Mouse (Mus musculus) heart, postnatal 14 days (tissue): ENCODE results near the gene Gps2. TPM values are rescaled to one million over a fixed set of nuclear protein-coding genes. Genes with fewer than 3 reads are reported as not detected.
"Not testable (repeated sequence)": the region's sequence is repeated elsewhere in the genome, so short reads cannot be mapped to it uniquely, and the experiment has no call there.

ENCODE experiments used
- DNase-seq, 2 experiments: peaks; one replicate each; pipeline ENCODE4 v3.0.0; 2021 to 2022
- intact Hi-C: fragments of 180-260 bp; cut with DNase I; formaldehyde crosslinking; loops from one replicate; pipeline ENCODE4 v1.15.1; 2025
- total RNA-seq, 2 experiments: library from RNA; stranded (reverse); gene quantifications; 2 replicates each; pipeline ENCODE4 v1.2.3; 2021

The Gps2 gene
- total RNA-seq, 2 experiments from 2014 or later: 28.8 to 30.6 TPM

- DNase-seq: no peak
- intact Hi-C loops: loop anchor here (1.0 to 10.0 kb wide), 2 partner anchors 10 to 808 kb away; no protein-coding TSS in a partner anchor
Measured at GRCm38 (mm10) chr11:69912716-69913530, 765 bp upstream of the Gps2 start.

- intact Hi-C loops: loop anchor here (10.0 kb wide), 1 partner anchor 810 kb away; no protein-coding TSS in a partner anchor
- DNase-seq: no peak
Measured at GRCm38 (mm10) chr11:69914372-69914764, 680 bp downstream of the Gps2 start.

DNA sequence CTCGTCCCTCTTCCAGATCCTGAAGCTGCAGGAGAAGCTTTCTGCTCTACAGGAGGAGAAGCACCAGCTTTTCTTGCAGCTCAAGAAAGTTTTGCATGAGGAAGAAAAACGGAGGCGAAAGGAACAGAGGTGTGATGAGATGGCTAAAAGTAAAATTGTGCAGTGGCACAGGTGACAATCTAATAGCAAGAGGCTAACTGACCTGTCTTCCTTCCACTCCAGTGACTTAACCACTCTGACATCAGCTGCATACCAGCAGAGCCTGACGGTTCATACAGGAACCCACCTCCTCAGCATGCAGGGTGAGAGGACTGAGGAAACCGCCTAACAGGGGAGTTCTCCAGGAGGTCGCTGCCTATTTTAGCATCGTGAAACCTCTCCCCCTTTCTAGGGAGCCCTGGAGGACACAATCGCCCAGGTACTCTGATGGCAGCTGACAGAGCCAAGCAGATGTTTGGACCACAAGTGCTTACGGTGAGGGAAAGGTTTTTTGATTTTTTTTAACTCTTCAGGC lies 1.3 kb downstream of the Gps2 start:
- no peak for DNase-seq
- intact Hi-C loops: loop anchor here (10.0 kb wide), 1 partner anchor 810 kb away; no protein-coding TSS in a partner anchor

DNA sequence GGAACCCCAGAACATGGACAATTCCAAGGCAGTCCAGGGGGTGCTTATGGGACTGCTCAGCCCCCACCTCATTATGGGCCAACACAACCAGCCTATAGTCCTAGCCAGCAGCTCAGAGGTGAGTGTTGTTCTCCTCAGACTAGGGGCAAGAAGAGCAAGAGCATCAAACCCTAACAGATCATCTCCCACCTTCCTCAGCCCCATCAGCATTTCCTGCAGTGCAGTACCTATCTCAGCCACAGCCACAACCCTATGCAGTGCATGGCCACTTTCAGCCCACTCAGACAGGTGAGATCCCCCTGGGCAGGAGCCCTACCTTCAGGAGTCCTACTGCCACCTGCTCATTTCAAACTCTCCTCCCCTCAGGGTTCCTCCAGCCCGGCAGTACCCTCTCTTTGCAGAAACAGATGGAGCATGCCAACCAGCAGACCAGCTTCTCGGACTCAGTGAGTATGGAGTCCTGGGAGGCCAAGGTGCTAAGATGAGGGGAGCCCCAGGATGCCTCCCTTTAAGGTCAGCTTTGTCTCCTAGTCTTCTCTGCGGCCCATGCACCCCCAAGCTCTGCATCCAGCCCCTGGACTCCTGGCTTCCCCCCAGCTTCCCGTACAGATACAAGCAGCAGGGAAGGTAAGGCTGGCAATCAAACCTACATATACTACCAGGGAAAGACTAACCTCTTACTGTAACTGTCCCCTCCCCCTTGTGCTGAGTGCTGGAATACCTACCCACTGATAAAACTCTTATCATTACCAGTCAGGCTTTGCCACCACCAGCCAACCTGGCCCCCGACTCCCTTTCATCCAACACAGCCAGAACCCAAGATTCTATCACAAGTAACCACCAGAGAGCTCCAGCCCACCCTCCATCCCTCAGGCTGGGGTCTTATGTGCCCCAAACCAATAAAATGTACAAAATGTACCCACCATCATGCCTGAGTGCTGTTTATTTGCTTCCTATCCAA lies 2.3 kb downstream of the Gps2 start:
- intact Hi-C loops: loop anchor here (10.0 kb wide), 1 partner anchor 811 kb away; no protein-coding TSS in a partner anchor
- no peak for DNase-seq

DNA sequence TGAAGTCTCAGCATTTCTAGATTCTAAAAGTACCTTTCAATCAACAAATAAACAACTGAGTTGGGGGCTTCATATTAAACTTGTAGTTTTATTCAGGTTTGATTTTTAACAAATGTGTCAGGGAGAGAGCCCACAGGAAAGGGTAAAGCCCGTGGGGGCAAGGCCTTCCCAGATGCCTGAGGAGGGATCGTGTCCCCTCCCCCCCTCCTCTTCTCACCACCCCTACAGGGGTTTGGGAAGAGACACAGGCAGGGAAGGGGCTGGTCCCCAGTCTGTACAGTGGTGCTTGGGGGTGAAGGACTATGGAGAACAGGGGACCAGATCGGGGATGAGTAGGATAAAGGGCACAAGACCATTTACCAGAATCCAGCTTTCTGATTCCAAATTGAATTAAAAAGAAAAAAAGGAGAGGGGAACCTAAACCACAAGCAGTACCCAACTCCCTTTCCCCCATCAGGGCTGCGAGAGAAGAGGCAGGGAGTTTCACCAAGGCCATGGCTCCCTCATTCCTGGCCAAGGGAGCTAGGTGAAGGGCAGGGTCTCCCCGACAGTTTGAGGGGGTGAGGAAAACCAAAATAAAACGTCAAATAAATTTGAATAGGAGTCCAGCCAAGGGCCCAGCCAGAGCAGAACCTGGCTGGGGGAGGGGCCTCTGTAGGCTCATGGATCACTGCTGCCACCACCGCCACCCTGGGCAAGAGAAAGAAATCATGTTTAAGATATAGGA lies 3.1 kb downstream of the Gps2 start:
- intact Hi-C loops: loop anchor here (10.0 kb wide), 1 partner anchor 812 kb away; no protein-coding TSS in a partner anchor
- DNase-seq: not testable (repeated sequence)

GRCm38 (mm10) chr11:69917379-69917948 lies 3.8 kb downstream of the Gps2 start:
- intact Hi-C loops: loop anchor here (10.0 kb wide), 1 partner anchor 813 kb away; no protein-coding TSS in a partner anchor
- no peak for DNase-seq

GRCm38 (mm10) chr11:69918118-69918517 lies 4.4 kb downstream of the Gps2 start:
- DNase-seq: no peak
- intact Hi-C loops: loop anchor here (10.0 kb wide), 1 partner anchor 813 kb away; no protein-coding TSS in a partner anchor

- intact Hi-C loops: loop anchor here (10.0 kb wide), 1 partner anchor 814 kb away; no protein-coding TSS in a partner anchor
- DNase-seq: no peak
Measured at GRCm38 (mm10) chr11:69919053-69919452, 5.4 kb downstream of the Gps2 start.

GRCm38 (mm10) chr11:69919661-69920265 lies 6.1 kb downstream of the Gps2 start:
- peak; percentile 77 to 85 for DNase-seq
- intact Hi-C loops: loop anchor here (2.0 to 10.0 kb wide), 3 partner anchors 39 to 815 kb away; partner anchors contain the start of gene Kctd11

GRCm38 (mm10) chr11:69920266-69921031 lies 6.8 kb downstream of the Gps2 start:
- DNase-seq: peak; percentile 21 to 31
- intact Hi-C loops: loop anchor here (2.0 to 5.0 kb wide), 2 partner anchors 40 to 57 kb away; partner anchors contain the start of gene Kctd11

DNA sequence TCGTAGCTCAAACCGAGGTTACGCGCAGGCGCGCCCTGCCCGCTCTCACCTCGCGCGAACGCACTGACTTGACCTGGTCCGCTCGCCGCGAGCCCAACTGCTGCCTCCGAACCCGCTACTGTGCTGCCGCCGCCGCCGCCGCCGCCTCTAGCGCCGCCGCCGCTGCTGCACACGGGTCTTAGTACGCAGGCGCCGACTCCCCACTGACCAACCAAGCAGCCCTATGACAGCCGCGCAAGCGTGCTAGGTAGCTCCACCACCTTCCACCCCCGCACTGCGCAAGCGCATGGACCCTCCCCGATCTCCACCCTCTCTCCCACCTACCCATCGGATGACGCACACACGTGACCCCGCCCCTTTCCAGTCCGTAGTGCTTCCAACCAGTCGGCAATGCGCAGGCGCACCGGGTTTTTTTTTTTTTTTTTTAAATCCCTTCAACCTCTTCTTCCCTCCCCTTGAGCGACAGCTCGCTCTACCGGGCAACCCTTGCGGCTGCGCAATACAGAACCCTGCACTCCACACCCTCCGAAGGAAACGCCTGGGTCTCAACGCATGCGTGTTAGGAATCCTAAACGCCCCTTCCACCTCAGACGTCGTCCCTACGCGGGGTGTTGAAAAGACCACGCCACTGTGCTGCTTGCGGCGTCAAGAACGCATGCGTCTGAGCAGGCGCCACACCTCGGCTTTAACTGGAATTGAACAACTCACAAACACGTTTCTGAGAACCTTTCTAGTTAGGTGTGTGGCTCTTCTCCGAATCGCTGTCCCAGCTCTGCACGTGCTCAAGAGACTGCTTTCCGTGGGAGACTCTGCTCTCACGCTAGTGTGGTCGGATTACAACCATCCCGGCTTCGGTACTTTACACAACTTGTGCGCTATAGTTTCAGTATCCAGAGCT lies 7.7 kb downstream of the Gps2 start, which contains the start of gene Eif5a:
Eif5a (minus strand) TSS at position 845 of the 898 bp plus-strand sequence.
- DNase-seq: peak; percentile 100
- intact Hi-C loops: loop anchor here (2.0 to 5.0 kb wide), 2 partner anchors 41 to 56 kb away; partner anchors contain the start of gene Kctd11

GRCm38 (mm10) chr11:69922012-69922756 lies 8.5 kb downstream of the Gps2 start:
- intact Hi-C loops: loop anchor here (5.0 kb wide), 1 partner anchor 55 kb away; no protein-coding TSS in a partner anchor
- DNase-seq: no peak

DNA sequence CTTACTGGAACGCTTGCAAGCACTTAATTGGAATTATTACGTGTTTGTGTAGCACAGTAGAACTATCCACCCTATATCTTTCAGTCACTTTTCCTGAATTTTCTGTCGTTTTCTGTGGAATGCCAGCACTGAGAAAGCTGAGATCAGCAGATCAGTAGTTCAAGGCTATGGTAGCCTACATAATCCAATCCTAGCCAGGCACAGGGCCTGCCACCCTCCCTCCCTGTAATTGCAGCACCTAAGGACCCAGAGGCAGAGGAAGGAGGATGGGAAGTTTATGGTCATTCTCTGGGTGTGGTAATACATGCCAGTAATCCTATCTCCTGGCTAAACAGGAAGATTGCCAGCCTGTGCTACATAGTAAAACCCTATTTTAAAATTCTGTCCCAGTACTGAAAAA lies 9.1 kb downstream of the Gps2 start:
- intact Hi-C loops: loop anchor here (5.0 kb wide), 1 partner anchor 55 kb away; no protein-coding TSS in a partner anchor
- DNase-seq: no peak

GRCm38 (mm10) chr11:69927501-69927900 lies 13.8 kb downstream of the Gps2 start:
- no peak for DNase-seq
- intact Hi-C loops: no loop called here

DNA sequence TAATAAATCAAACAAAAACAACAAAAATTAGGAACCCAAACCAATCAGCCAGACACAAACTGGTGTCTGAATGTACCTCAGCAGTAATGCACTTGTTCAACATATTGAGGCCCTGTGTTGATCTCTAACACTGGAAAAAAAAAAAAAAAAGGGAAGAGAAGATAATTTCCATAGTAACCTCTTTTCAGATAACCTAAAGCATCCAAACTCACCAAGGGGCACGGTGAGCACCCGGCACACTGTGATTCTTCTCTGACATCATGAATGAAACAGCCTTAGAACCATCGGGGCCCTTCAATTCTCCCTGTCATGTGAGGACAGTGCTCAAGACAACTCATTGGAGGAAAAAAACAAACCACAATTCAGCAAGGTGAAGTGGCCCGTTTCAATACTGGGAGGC lies 16.0 kb downstream of the Gps2 start:
- no peak for DNase-seq
- intact Hi-C loops: loop anchor here (10.0 kb wide), 1 partner anchor 285 kb away; the partner anchor contains the start of gene Slc16a11

GRCm38 (mm10) chr11:69930176-69930575 lies 16.5 kb downstream of the Gps2 start:
- DNase-seq: not testable (repeated sequence)
- intact Hi-C loops: loop anchor here (10.0 kb wide), 1 partner anchor 285 kb away; the partner anchor contains the start of gene Slc16a11
